Mouse (Mus musculus) intestine, postnatal 0 days (tissue): ENCODE results near the gene Kti12. TPM values are rescaled to one million over a fixed set of nuclear protein-coding genes. Genes with fewer than 3 reads are reported as not detected.

Experiments
- ATAC-seq: fragments of 200-750 bp; cut with Nextera tagmentation; 2 replicates; pipeline ENCODE4 v1.8.0; 2017; ENCODE audit warnings: mild to moderate bottlenecking, moderate TSS enrichment, moderate library complexity
- H3K27ac ChIP-seq: fragments of 300-500 bp; sonication (generic); 2 replicates; pipeline ENCODE4 v1.5.1; 2014; ENCODE audit warnings: mild to moderate bottlenecking, low read depth, low read length, moderate library complexity
- H3K27me3 ChIP-seq: fragments of 300-500 bp; sonication (generic); replicated peaks from 2 replicates; pipeline ENCODE4 v1.6.1; 2014; ENCODE audit warnings: low read length, mixed read lengths; ENCODE audit not compliant: control insufficient read depth, insufficient read depth
- H3K36me3 ChIP-seq: fragments of 300-500 bp; sonication (generic); 2 replicates; pipeline ENCODE4 v1.6.1; 2014; ENCODE audit warnings: mild to moderate bottlenecking, moderate library complexity; ENCODE audit not compliant: control insufficient read depth, insufficient read depth
- H3K4me1 ChIP-seq: fragments of 300-500 bp; sonication (generic); replicated peaks from 2 replicates; pipeline ENCODE4 v1.6.1; 2014; ENCODE audit warnings: antibody characterized with exemption, low read length, mixed read lengths; ENCODE audit not compliant: control insufficient read depth, insufficient read depth
- H3K4me2 ChIP-seq: fragments of 300-500 bp; sonication (generic); replicated peaks from 2 replicates; pipeline ENCODE4 v1.6.1; 2014; ENCODE audit warnings: low read depth, mild to moderate bottlenecking, moderate library complexity
- H3K4me3 ChIP-seq: fragments of 300-500 bp; sonication (generic); 2 replicates; pipeline ENCODE4 v1.5.1; 2014; ENCODE audit warnings: low read depth, low read length
- H3K9ac ChIP-seq: fragments of 300-500 bp; sonication (generic); 2 replicates; pipeline ENCODE4 v1.6.1; 2014; ENCODE audit warnings: mild to moderate bottlenecking, low read depth, low read length
- H3K9me3 ChIP-seq: fragments of 300-500 bp; sonication (generic); 2 replicates; pipeline ENCODE4 v1.6.1; 2016; ENCODE audit warnings: mixed run types; ENCODE audit not compliant: control insufficient read depth
- CTCF ChIP-seq: sonication (generic); IDR thresholded peaks from 2 replicates; pipeline ENCODE4 v1.5.1; 2016; ENCODE audit warnings: low read depth, mild to moderate bottlenecking, control low read depth, antibody characterized with exemption, moderate library complexity
- WGBS: fragments of 180-500 bp; shearing (Covaris S2); extraction: QIAGEN DNeasy Blood & Tissue Kit; methylation state at CpG from one replicate; pipeline ENCODE4 v1.1.7; 2014; 5-methylcytosine and 5-hydroxymethylcytosine counted together
- polyA plus RNA-seq: library from polyadenylated mRNA; unstranded; fragments of >200 nt; fragmentation: Nextera tagmentation; extraction: Ambion mirVana; gene quantifications from 2 replicates; pipeline ENCODE4 v1.2.1, GENCODE M21; 2015

Gene Kti12
- polyA plus RNA-seq = 20.4 and 22.7 TPM in 2 replicates

GRCm38 (mm10) chr4:108847715-108848504 is at the start of gene Kti12:
TSS of gene Kti12 (plus strand) at chr4:108847785.
- Histone ChIP-seq H3K27me3 (no peaks in the 10 kb centered on the region), H3K9ac (peak within 1 kb of the TSS; percentile 77), H3K36me3 (no peaks in the 10 kb centered on the region; the same call in 1 of the 2 replicates), H3K27ac (peak within 1 kb of the TSS; percentile 91), H3K9me3 (no peaks in the 10 kb centered on the region), H3K4me2 (peak within 1 kb of the TSS; percentile 92), H3K4me1 (0 out of 2 replicates have a peak, but pooled peaks cover 5% of the 10 kb centered on the region), H3K4me3 (peak within 1 kb of the TSS; percentile 85)
- under 1% methylated on average over 73 of the region's 77 CpGs for WGBS
- ATAC-seq = peak; percentile 80
- no peak for TF ChIP-seq CTCF

- Histone ChIP-seq H3K4me1 (no peaks in the 10 kb centered on the region), H3K27ac (no peak overlapping the region), H3K27me3 (no peaks in the 10 kb centered on the region), H3K4me3 (no peak overlapping the region), H3K4me2 (no peak overlapping the region), H3K9me3 (no peaks in the 10 kb centered on the region), H3K36me3 (no peaks in the 10 kb centered on the region), H3K9ac (no peak overlapping the region)
- WGBS = 55% methylated on average over 2 of the region's 2 CpGs
- peak; percentile 79 for TF ChIP-seq CTCF
- ATAC-seq = 0 out of 2 replicates have a peak, but pooled peaks have one; percentile 22
Observed at GRCm38 (mm10) chr4:108798083-108798830, 49.3 kb upstream of the Kti12 start.

DNA sequence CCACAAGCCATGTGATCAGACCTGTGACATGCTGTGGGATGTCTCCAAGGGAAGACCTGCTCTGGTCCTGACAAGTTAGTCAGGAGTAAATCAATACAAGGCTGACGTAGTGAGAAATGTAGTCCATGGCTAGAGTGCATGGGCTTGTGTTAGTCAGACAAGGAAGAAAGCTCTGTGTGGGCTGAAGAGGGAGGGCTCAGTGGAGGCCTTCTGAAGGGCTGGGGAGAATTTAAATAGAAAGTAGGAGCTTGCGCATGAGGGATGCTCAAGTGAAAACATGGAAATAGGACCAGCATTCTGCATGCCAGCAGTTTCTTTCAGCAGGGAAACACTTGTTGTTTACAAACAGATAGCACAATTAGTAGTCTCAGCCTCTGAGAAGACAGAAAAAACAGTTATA is 44.0 kb upstream of the Kti12 start:
- no peak overlapping the region for H3K9ac ChIP-seq
- ATAC-seq = no peak
- no peak for TF ChIP-seq CTCF
- no peaks in the 10 kb centered on the region for H3K4me1 ChIP-seq
- H3K9me3 ChIP-seq = no peaks in the 10 kb centered on the region
- no peaks in the 10 kb centered on the region for H3K36me3 ChIP-seq
- H3K4me3 ChIP-seq = no peak overlapping the region
- no peaks in the 10 kb centered on the region for H3K27me3 ChIP-seq
- no peak overlapping the region for H3K27ac ChIP-seq
- WGBS = 86% methylated on average over 2 of the region's 2 CpGs
- H3K4me2 ChIP-seq = no peak overlapping the region

DNA sequence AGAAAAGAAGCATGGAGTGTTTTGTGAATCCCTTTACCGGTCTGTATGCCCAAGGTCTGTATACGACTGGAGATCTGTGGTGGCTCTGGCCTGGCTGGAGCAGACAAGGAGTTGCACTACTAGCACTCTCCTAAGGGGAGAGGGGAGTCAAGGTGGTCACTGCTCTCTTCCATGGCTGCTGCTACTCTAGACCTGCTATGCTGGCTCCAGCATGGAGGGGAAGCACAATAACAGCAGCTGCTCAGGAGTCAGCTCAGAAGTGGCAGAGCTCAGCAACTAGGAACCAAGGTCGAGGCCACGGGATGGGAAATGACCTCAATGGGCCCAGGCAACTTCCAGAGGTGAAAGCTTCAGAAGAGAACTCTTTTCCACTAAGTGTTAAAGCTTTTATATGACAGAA is 36.4 kb upstream of the Kti12 start:
- H3K27me3 ChIP-seq = no peaks in the 10 kb centered on the region
- H3K4me2 ChIP-seq = no peak overlapping the region
- TF ChIP-seq CTCF = no peak
- no peaks in the 10 kb centered on the region for H3K9me3 ChIP-seq
- H3K9ac ChIP-seq = no peak overlapping the region
- WGBS = 66% methylated on average over 4 of the region's 4 CpGs
- H3K4me1 ChIP-seq = no peaks in the 10 kb centered on the region
- ATAC-seq = no peak
- peaks cover 6% of the 10 kb centered on the region for H3K36me3 ChIP-seq
- no peak overlapping the region for H3K4me3 ChIP-seq
- H3K27ac ChIP-seq = no peak overlapping the region

DNA sequence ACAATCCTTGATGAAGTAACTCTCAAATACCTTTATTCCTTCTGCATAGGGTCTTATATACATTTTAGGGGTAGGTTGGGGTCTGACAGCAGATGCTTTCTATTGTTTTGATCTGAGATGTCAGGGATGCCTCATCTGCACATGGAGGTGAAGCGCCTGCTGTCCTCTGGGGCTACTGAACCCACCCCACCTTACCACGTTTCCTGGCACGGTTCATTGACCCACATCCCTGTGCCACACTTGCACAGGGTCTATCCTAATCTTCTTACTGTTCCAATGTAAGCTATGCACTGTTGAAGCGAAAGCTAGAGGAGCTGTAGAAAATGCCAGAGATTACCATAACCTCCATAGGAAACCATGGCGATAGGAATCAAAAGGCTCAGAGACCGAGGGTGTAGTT is 36.0 kb upstream of the Kti12 start:
- peaks cover 6% of the 10 kb centered on the region for H3K36me3 ChIP-seq
- ATAC-seq = no peak
- H3K9ac ChIP-seq = no peak overlapping the region
- no peaks in the 10 kb centered on the region for H3K27me3 ChIP-seq
- TF ChIP-seq CTCF = no peak
- H3K27ac ChIP-seq = no peak overlapping the region
- H3K4me2 ChIP-seq = no peak overlapping the region
- H3K4me3 ChIP-seq = no peak overlapping the region
- H3K4me1 ChIP-seq = no peaks in the 10 kb centered on the region
- H3K9me3 ChIP-seq = no peaks in the 10 kb centered on the region
- WGBS = 78% methylated on average over 6 of the region's 6 CpGs

DNA sequence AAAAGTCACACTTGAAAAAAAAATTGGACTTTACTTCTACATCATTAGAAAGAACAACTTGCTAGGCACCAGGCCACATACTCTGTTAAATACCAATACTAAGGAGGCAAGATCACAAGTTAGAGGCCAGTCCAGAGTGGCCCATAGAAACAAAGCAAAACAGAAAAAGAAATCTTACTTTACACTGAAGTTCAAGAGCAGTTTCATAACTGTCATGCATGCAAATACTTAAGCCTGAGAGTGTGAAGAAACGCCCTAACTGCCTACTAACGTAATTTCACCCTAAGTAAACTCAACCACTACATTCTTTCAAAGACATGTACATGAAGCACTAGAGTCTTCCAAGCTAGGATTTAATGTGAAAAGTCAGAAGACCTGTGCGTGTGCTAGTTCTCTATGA is 21.9 kb upstream of the Kti12 start:
- peaks cover 60% of the 10 kb centered on the region for H3K36me3 ChIP-seq
- no peak overlapping the region for H3K27ac ChIP-seq
- ATAC-seq = no peak
- H3K4me3 ChIP-seq = no peak overlapping the region
- no peak overlapping the region for H3K9ac ChIP-seq
- no peaks in the 10 kb centered on the region for H3K4me1 ChIP-seq
- 95% methylated on average over 3 of the region's 3 CpGs for WGBS
- H3K27me3 ChIP-seq = no peaks in the 10 kb centered on the region
- no peak for TF ChIP-seq CTCF
- H3K4me2 ChIP-seq = no peak overlapping the region
- H3K9me3 ChIP-seq = no peaks in the 10 kb centered on the region
